Mouse (Mus musculus) CD4-positive, CD25-positive, alpha-beta regulatory T cell, adult 4 months (primary cell): ENCODE results near the gene Mrpl28. TPM values are rescaled to one million over a fixed set of nuclear protein-coding genes. Genes with fewer than 3 reads are reported as not detected.
"Not testable (repeated sequence)": the region's sequence is repeated elsewhere in the genome, so short reads cannot be mapped to it uniquely, and the experiment has no call there.

ENCODE experiments used
- ATAC-seq: one replicate; pipeline ENCODE4 v1.8.0; 2017
- polyA plus RNA-seq, 2 experiments: library from polyadenylated mRNA; unstranded; fragments of 100-300 nt; shearing (Covaris generic); gene quantifications; one replicate each; pipeline ENCODE4 v1.2.1; 2017

The Mrpl28 gene
- polyA plus RNA-seq, result 100 to 1,000 TPM; 111 to 138 TPM

DNA sequence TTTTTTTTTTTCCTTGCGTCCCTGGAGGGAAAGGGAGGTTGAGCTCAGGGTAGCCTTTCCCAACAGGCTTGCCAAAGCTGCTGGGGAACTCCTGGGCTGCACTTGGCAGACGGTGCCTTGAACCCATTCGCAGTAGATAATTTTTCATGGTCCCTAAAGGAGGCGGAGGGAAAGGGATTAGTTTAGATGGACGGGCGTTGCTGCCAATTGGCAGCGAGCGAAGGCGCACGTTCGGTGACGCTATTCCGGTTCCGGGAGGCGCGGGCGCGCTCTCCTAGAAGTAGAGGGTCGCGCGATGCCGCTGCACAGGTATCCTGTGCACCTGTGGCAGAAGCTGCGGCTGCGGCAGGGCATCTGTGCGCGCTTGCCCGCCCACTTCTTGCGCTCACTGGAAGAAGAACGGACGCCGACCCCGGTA lies at the start of gene Mrpl28:
Gene Mrpl28 (plus strand): TSS at position 234 of the 418 bp plus-strand sequence.
- ATAC-seq, result peak; percentile 91

DNA sequence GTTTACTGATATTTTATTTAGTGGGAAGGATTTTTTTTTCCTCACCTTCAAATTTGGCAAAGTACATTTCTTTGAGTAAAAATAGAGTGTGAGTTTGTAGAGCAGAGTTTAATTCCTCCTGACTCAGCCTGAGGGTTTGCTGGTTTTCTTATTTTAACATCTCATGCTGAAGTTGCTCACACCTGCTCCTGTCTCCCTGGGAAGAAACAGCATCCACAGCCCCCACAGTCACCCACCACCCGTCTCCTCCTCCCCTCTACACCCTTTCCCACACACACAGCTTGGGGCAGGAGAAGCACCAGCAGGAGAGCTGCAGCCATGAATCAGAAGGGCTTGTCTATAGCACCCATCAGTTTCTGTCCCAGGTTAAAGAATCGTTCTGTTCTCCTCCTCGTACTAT lies 48.1 kb upstream of the Mrpl28 start:
- no peak for ATAC-seq

DNA sequence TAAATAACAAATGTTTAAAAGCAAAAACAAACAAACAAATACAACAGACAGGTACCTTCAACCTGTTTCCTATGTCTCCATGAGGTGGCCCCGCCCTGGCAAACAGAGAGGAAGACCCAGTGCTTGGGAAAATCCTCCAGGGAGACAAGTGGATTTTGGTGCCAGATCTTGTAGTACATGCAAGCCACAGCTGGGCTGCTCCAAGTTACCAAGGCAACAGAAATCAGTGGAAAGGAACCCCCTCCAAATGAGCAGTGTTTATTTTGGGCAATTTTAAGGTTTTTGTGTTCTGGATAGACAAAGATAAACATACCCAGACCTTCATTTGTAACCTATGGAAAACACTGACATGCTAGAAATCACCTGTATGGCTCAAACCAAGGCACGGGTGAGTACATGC lies 44.4 kb upstream of the Mrpl28 start:
- no peak for ATAC-seq

DNA sequence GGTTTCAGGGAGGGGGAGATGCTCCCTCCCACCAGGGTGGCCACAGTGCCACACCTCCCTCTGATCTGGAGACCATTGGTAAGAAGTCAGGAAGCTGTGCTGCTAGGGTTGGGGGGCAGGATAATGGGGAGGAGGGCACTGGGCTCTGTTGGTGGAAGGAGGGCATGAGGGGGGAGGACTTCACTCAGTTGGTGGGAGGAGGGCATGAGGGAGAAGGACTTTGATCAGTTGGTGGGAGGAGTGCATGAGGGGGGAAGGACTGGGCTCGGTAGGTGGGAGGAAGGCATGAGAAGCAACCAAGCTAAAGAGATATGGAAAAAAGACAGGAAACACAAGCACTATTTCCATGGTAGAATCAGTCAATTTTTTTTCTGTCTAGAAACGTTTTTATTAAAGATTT lies 42.4 kb upstream of the Mrpl28 start:
- ATAC-seq, result no peak

DNA sequence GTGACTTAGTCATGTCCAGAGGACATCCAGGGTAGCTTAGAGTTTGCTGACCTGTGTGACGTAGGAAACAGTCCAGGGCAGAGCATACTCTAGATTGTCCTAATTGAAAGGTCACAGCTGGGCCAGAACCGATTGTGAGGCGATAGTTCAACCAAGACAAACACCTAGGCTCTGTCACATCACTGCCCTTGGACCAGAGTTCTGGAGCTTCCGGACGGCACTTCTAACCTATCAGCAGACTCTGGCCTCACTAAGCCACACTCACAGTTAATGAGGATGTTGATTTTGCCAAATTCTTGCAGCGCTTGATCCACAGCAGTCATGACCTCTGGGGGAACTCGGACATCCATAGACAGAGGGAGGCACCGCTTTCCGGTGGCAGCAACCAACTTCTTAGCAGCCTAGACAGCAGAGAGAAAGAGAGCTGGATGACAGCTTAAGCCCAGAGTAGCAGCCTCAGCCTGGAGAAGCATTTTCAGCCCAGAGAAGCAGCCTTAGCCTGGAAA lies 36.2 kb upstream of the Mrpl28 start:
- ATAC-seq, result no peak

DNA sequence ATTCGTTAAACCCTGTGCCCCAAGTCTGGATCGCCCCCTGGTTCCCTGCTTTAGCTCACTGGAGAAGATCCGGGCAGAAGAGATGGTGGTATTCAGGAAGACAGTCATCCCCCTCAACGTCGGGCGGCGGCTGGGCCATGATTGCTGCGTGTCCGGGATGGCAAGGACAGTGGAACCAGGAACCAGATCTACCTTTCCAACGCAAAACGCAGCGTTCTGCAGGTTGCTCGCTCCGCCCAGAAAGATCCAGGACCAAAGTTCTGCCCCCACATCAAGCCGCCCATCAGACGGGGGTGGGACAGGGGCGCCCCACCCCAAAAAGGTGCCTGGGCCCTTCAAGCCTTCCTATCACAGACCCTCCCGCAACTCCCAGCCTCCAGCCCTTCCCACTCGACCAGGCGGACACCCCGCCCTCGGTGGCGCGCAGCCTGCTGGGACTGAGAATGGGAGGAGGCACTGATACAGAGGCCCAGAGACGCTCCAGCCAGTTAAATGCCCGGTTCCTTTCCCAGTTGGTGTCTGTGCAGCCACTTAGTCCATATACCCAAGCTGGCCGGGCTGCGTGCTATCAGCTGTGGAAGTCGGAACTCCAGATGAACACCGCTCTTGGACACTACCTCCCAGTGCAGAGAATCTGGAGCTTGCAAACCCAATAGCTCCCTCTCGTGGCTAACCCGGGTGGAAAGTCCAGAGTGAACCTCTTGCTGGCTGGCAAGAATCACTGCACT lies 33.2 kb upstream of the Mrpl28 start, which contains the start of gene Decr2:
Gene Decr2 (minus strand): TSS at position 433 of the 728 bp plus-strand sequence.
- peak; percentile 85 for ATAC-seq

DNA sequence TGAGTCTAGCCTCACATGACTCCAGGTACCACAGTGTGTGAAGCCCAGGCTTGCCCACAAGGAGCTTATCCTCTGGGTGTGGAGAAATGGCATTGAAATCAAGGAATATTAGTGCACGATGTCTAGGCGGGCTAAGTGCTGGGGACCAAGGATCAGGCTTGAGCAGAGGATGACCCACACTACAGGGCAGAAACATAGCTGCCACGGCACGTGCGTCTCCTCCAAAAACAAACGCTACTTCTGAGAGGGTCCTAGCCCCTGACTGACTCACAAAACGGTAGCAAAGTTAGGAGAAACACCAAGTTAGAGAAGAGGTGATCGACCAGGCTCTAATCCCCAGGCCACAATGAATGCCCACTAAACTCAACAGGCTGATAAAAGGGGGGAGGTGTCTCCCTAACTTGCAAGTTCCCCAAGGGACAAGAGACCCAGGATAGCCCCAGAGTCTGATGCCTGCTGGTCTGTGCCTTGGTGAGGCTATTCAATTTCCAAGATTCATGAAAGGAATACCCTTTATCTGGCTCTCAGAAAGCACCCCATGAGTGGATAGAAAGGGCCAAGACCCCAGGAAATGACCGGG lies 28.7 kb upstream of the Mrpl28 start:
- ATAC-seq, result no peak

DNA sequence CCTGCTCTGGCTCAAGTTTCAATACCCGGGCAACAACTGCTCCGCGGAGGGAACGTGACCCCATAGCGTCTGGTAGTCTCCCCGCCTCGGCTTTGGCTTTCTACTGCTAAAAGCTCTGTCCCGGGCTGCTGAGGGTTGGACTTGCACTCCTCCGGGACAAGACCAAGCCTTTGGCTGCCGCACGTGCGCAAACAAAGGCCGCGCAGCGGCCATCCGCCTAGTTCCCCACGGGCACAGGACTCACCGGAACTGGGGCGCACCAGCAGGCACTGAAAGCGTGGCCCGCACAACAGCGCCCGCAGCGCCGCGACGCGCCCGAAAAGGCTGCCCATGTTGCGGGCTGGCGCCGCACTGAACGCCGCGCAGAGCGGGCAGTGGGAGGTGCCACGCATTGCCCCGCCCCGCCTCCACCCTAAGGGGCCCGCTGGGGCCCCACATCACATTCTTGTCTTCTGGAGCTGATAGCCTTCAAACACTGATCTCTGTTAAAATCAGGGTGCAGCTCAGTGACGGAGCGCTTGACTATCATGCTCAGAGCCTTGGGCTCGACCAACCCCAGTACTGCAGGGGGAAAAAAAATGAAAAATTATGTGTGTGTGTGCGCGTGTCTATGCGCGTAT lies 28.1 kb upstream of the Mrpl28 start, which contains the start of gene Nme4:
Gene Nme4 (minus strand): TSS at position 482 of the 620 bp plus-strand sequence.
- no peak for ATAC-seq

DNA sequence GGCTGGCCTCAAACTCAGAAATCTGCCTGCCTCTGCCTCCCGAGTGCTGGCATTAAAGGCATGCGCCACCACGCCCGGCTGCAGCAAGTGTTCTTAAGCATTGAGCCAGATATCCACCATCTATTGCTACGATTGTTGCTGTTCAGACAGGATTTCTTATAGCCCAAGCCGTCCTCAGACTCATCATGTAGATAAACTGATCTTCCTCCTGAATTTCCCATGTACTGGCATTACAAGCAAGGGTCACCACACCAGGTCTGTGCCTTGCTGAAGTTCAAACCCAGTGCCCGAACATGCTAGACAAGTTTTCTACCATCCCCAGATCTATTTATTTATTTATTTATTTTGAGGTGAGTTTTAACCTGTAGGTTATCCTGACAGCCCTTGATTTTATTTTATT lies 24.8 kb upstream of the Mrpl28 start:
- ATAC-seq, result no peak

DNA sequence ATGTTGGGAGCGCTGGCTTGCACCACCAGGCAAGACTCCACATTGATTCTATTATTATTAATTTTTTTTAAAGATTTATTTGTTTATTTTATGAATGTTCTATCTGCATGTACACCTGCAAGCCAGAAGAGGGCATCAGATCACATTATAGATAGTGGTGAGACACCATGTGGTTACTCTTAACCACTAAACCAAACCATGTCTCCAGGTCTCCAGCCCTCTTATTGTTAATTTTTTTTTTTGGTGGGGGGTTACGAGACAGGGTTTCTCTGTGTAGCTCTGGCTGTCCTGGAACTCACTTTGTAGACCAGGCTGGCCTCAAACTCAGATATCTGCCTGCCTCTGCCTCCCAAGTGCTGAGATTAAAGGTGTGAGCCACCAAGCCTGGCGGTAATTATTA lies 24.0 kb upstream of the Mrpl28 start:
- peak; percentile 53 for ATAC-seq

DNA sequence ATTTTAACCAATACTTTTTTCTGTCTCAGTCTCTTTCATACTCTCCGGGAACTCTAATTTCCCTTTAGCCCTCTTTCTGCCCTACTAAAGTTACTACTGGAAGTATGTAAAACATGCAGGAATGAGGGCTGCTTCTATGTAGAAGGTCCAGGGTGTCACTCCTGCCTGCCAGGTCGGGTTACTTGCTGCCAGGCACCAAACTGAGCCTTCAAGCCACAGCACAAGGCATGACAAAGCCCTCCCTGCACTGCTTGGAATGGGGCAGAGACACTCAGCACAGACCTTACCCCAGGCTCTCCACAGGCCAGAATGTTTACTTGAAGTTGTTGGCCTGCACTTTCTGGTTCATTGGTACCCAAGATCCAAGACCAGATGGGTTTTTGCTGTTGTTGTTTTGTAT lies 23.1 kb upstream of the Mrpl28 start:
- no peak for ATAC-seq

DNA sequence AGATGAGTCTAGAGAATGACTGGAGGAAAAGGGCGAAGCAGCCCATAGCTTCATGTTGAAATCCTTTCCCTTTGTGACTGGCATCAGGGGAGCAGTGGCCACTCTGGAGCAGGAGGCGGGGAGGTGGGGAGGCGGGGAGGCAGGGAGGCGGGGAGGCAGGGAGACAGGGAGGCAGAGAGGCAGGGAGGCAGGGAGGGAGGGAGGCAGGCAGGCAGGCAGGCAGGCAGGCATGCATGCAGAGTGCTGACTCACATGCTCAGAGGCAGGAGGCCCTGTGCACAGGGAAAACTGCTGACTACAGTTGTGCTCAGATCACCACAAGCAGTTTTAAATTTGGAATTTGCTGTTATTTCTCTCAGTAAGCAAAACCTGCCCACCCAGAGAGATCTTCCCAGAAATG lies 21.8 kb upstream of the Mrpl28 start:
- ATAC-seq, result no peak

DNA sequence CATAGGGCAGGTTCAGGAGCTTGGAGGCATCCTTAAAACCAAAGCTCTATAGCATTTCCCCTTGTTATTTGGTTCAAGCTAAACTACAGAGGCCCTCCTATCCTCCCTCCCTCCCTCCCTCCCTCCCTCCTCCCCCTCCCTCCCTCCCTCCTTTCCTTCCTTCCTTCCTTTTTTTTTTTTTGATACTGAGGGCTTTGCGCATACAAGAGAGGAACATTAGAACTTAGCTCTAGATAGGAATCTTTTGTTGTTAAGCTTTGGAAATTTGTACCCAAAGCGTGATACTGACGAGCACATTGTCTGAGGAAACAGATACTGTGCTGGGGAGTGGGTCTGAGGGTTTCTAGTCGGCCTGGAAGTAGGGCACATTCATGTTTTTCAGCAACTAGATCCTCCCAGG lies 17.7 kb upstream of the Mrpl28 start:
- ATAC-seq, result no peak

DNA sequence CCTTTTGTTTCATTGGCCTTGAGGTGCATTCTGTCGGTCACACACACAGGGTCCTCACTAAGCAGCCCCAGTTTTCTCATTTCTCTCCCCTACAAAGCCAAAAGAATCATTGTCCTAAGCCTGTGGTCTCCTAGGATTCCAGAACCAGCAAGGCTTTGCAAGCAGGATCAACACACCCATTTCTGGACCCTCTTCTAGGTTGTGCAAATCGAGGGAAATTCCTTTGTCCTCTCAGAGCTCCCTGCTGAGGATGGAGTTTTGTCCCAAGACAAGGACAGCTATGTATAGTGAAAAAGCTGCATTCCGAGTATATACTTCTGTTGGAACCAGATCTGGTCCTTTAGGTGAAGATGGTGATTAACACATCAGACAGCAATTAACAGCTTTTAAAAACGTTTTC lies 13.1 kb upstream of the Mrpl28 start:
- no peak for ATAC-seq

DNA sequence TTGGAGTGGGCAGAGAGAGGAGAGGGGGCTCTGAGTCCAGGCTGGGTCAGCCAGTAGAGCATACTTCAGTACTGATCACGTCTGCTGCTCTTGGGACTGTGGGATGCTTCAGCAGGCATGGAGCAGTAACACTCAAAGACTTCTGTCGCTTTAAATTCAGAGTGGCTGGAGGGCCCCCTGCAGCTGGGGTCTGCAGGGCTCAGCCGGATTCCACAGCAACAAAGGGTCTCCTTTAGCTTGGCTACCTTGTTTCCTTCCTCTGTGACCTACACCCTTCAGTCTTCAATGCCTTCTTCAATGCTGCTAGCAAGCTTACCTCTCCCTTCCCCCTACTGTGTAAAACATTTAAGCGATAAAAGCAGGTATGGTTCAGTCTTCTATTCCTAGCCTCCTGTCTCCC lies 12.3 kb upstream of the Mrpl28 start:
- ATAC-seq, result no peak

DNA sequence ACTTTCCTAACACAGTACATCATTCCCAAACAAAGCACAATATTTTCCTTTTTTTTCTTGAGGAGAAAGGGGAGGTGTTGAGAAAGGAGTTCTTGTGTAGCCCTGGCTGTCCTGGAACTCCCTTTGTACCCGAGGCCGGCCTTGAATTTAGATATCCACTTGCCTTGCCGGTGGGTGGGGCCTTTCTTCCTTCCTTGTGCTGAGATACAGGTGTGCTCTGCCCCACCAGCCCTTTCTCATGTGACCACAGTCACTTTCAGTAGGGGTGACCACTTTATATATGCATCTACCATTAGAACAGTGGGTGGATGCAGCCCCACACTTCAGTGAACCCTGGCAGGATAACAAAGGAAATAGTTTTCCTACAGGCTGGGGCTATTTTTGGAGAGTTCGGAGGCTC lies 11.6 kb upstream of the Mrpl28 start:
- ATAC-seq, result no peak

DNA sequence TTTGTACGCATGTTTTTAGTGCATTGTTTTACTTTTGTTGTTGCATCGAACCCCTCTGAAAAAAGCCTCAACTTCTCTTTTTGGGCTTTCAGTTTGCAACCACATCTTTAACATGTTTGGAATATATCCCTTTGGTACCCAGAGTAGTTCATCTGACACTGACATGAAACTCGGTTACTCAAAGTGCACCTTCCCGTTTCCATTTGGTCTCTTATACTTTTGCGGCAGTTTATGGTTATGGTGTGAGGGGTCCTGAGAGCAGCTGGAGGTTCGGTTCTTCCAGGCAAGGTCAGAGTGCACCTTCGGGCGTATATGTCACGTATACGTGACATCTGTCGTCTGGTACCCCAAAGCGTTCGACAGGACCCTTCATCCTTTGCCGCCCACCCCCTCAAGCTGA lies 10.5 kb upstream of the Mrpl28 start:
- ATAC-seq, result peak; percentile 25

DNA sequence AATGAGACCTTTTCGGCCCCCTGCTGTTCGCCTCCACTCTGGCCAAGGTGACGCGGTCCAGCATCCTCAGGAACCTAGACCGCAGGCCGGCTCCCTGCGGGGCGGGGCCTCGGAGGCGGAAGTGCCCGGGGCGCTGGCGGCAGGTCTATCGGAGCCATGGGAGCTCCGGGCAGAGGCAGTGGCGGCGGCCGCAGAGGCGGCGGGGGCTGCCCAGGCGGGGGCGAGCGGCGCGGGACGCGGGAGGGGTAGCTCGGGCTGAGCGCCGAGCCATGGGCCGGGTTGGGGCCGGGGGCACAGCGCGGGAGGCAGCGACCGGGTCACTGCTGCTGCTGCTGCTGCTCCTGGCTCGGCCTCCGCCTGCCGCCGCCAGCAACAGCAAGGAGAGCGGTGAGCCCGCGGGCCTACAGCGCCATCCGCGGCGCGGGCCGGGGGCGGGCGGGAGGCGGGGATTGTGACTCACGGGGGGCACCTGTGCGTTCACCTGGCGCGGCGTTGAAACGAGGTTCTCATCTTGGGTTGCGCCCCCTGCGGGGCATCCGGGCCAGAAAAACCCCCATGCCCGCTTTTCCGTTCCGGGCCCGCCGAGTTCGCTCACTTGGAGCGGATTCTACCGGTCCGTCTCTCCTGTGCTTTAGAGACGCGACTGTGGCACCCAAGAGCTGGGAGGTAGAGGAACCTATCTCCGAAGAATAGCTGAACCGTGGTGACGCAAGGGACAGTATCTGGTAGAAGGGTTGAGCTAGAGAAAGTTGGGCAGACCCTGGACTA lies 9.9 kb upstream of the Mrpl28 start, which contains the start of gene Tmem8:
Gene Tmem8 (plus strand): TSS at position 119 of the 768 bp plus-strand sequence.
- ATAC-seq, result peak; percentile 82

DNA sequence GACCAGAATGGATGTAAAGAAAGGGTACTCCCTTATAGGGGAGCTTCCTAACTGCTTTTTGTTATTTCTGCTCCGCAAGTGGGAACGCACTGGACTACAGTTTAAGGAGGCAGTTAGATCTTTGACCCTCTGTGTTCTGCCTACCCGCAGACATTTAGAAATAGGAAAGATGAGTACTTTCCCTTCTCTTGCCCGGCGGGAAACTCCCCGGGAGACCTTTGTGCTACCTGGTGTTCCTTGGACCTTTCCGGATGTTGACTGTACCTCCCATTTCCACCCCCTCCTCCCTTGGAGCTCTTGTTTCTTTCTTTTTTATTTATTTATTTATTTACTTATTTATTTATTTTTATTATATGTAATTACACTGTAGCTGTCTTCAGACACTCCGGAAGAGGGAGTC lies 9.2 kb upstream of the Mrpl28 start:
- ATAC-seq, result no peak

DNA sequence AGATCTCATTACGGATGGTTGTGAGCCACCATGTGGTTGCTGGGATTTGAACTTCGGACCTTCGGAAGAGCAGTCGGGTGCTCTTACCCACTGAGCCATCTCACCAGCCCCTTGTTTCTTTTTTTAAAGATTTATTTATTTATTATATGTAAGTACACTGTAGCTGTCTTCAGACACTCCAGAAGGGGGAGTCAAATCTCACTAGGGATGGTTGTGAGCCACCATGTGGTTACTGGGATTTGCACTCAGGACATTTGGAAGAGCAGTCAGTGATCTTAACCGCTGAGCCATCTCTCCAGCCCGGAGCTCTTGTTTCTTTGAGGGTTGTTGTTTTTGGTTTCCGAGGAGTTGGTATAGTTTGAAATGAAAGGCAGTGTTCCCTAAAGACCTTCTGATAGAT lies 8.8 kb upstream of the Mrpl28 start:
- not testable (repeated sequence) for ATAC-seq

DNA sequence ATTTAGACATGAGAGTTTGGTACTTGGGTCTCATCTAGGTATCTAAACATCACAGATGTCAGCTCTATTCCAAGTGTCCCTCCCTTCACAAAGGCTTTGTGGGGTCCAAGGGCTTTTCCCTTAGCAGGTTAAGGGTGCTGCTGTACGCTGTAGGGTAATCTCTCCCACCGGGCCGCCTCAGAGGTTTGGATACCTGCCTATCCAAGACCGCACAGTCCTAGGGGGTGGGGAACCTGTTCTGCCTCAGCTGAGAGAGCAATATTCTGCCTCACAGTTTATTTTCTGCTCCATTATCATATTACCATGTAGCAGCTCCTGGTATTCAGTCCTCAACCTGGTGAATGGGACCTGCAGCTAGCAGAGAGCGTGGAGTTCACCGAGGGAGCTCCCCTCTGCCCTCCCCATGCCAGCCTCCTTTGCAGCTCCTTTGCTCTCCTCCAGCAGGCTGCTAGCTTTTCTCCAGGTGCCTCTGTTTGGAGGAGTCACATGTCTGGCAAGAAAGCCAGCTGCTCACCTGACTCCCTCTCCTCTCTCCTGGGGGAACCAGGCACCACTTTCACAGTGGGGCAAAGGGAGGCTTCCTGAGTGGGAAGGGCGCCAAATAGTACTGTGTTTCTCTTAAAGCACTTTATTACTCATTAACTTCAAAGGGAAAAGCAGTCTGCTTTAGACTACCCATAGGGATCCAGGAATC lies 7.9 kb upstream of the Mrpl28 start:
- ATAC-seq, result no peak

DNA sequence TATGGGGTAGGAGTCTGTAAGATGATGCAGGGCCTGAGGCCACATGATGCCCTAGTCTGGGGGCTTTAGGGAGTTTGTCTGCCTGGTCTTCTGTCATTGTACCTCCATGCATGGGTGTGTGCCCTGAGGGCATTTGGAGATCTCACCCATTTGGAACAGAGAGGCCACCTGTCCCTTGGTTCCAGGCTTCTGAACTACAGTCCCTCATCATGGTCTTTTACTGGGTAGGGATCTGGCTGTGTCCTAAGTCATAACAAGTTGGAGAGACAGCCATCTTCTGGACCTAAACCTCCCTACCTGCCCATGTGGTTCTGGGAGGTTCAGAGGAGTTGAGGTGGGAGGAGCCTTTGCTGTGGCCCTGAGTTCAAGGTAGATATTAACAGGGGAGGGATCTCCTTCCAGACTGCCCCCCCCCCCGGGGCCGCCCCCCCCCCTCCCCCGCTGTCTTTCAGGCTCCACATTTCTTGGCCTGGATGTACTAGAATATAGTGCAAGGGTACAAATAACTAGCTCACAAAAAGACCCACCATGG lies 7.3 kb upstream of the Mrpl28 start:
- no peak for ATAC-seq
